Mouse (Mus musculus) hindbrain, embryonic 14.5 days (tissue): ENCODE measurements around the gene Zdhhc17. TPM values are rescaled to one million over a fixed set of nuclear protein-coding genes. Genes with fewer than 3 reads are reported as not detected.

ENCODE experiments used
- ATAC-seq: fragments of 200-750 bp; cut with Nextera tagmentation; 2 replicates; pipeline ENCODE4 v1.8.0; 2017; ENCODE audit warnings: moderate number of reproducible peaks, mild to moderate bottlenecking, moderate TSS enrichment, moderate library complexity; ENCODE audit not compliant: low FRiP score
- DNase-seq: peaks from one replicate; pipeline ENCODE4 v3.0.0-alpha.2; 2015; ENCODE audit warnings: low spot score
- H3K27ac ChIP-seq: fragments of 300-500 bp; sonication (generic); 2 replicates; pipeline ENCODE4 v1.5.1; 2014; ENCODE audit warnings: mild to moderate bottlenecking, moderate library complexity
- H3K27me3 ChIP-seq: fragments of 300-500 bp; sonication (generic); 2 replicates; pipeline ENCODE4 v1.6.1; 2014; ENCODE audit warnings: mild to moderate bottlenecking, low read length, mixed read lengths; ENCODE audit not compliant: control insufficient read depth, insufficient read depth
- H3K36me3 ChIP-seq: fragments of 300-500 bp; sonication (generic); replicated peaks from 2 replicates; pipeline ENCODE4 v1.6.1; 2014; ENCODE audit not compliant: control insufficient read depth, insufficient read depth
- H3K4me1 ChIP-seq: fragments of 300-500 bp; sonication (generic); replicated peaks from 2 replicates; pipeline ENCODE4 v1.6.1; 2014; ENCODE audit warnings: antibody characterized with exemption, low read length, mixed read lengths; ENCODE audit not compliant: control insufficient read depth, insufficient read depth
- H3K4me2 ChIP-seq: fragments of 300-500 bp; sonication (generic); replicated peaks from 2 replicates; pipeline ENCODE4 v1.6.1; 2014; ENCODE audit warnings: mild to moderate bottlenecking, moderate library complexity
- H3K4me3 ChIP-seq: fragments of 300-500 bp; sonication (generic); replicated peaks from 2 replicates; pipeline ENCODE4 v1.5.1; 2014; ENCODE audit warnings: mild to moderate bottlenecking, low read length
- H3K9ac ChIP-seq: fragments of 300-500 bp; sonication (generic); 2 replicates; pipeline ENCODE4 v1.6.1; 2014
- H3K9me3 ChIP-seq: fragments of 300-500 bp; sonication (generic); 2 replicates; pipeline ENCODE4 v1.6.1; 2016; ENCODE audit warnings: low read length; ENCODE audit not compliant: control insufficient read depth
- WGBS: fragments of 180-500 bp; shearing (Covaris S2); extraction: QIAGEN DNeasy Blood & Tissue Kit; methylation state at CpG from one replicate; pipeline ENCODE4 v1.1.7; 2014; 5-methylcytosine and 5-hydroxymethylcytosine counted together
- polyA plus RNA-seq: library from polyadenylated mRNA; unstranded; fragments of >200 nt; fragmentation: Nextera tagmentation; extraction: Ambion mirVana; gene quantifications from 2 replicates; pipeline ENCODE4 v1.2.1, GENCODE M21; 2014

The Zdhhc17 gene
- polyA plus RNA-seq, 1 experiment from 2014 or later, result 62.1 TPM

GRCm38 (mm10) chr10:110971998-110972397 lies 37.9 kb downstream of the Zdhhc17 start:
- no peaks in the 10 kb centered on the region for H3K27me3 ChIP-seq
- H3K9ac ChIP-seq, result no peak overlapping the region
- H3K4me1 ChIP-seq, result no peaks in the 10 kb centered on the region
- H3K36me3 ChIP-seq, result peaks cover 49% of the 10 kb centered on the region
- H3K4me3 ChIP-seq, result no peak overlapping the region
- no peak overlapping the region for H3K4me2 ChIP-seq
- H3K9me3 ChIP-seq, result no peaks in the 10 kb centered on the region
- DNase-seq, result no peak
- ATAC-seq, result no peak
- 91% methylated on average over 9 of the region's 9 CpGs for WGBS
- H3K27ac ChIP-seq, result no peak overlapping the region

DNA sequence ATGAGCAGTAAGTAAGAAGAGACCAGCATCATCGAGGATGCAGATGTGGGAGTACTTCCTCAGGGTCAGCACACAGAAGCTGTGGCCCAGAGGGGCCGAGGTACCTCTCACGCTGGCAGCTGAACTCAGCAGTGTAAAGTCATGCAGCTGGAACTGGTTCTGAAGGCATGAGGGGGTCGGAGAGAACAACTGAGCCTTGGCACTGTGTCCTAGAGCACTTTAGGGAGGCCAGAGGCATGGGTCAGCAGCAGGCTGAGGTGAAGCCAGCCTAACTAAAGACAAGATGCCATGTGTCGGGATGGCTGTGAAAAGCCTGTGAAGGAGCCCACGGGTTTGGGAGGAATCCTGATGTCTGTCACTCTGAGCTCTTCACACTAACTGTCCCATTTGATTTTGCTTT lies 38.5 kb downstream of the Zdhhc17 start:
- Histone ChIP-seq H3K27ac (no peak overlapping the region), H3K4me3 (no peak overlapping the region), H3K27me3 (no peaks in the 10 kb centered on the region), H3K9me3 (no peaks in the 10 kb centered on the region), H3K4me2 (no peak overlapping the region), H3K9ac (no peak overlapping the region), H3K4me1 (no peaks in the 10 kb centered on the region), H3K36me3 (peaks cover 50% of the 10 kb centered on the region)
- 84% methylated on average over 6 of the region's 6 CpGs for WGBS
- ATAC-seq (no peak), DNase-seq (no peak)

DNA sequence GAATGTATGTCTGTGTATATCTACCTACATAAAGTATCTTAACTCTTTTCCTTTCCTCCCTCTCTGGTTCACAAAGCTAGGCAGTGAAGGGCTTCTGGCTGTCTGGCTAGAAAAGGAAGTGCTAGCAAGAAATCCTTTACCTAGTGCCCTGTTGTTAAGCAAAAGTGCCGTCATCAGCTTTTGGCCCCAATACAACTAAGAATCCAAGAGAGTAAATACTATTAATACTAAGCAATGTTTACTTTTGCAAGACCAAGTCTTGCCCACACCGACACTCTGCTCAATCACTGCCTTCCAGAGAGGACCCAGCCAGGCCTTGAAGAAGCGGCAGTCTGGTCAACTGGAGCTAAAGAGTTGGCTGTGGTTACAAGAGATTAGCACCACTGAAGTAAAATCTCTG lies 38.9 kb downstream of the Zdhhc17 start:
- H3K27ac ChIP-seq, result no peak overlapping the region
- no peaks in the 10 kb centered on the region for H3K9me3 ChIP-seq
- H3K4me2 ChIP-seq, result no peak overlapping the region
- H3K9ac ChIP-seq, result no peak overlapping the region
- 93% methylated on average over 3 of the region's 3 CpGs for WGBS
- H3K27me3 ChIP-seq, result no peaks in the 10 kb centered on the region
- no peak overlapping the region for H3K4me3 ChIP-seq
- H3K4me1 ChIP-seq, result no peaks in the 10 kb centered on the region
- DNase-seq (no peak), ATAC-seq (no peak)
- H3K36me3 ChIP-seq, result peaks cover 51% of the 10 kb centered on the region

DNA sequence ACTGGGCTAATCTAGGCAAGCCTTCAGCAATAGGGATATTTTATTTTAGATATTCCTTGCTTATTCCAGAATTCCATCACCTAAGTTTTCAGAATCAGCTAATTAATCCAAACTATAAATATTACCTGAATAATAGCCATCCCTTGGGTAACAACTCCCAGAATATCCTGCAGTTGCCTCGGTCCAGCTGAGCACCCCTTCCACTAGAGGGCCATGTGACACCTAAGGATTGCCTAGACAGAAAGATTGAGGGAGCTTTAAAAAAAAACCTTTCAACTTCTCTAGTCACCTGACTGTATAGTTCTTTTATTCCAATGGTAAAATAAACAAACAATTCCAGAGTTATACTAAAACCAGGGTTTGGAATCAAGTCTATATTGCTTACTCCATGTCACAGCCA lies 47.8 kb downstream of the Zdhhc17 start:
- WGBS, result 53% methylated on average over 1 of the region's 1 CpGs
- no peak for DNase-seq
- Histone ChIP-seq H3K4me3 (no peak overlapping the region), H3K9me3 (no peaks in the 10 kb centered on the region), H3K9ac (no peak overlapping the region), H3K4me1 (no peaks in the 10 kb centered on the region), H3K27me3 (no peaks in the 10 kb centered on the region), H3K27ac (no peak overlapping the region), H3K36me3 (peaks cover 49% of the 10 kb centered on the region), H3K4me2 (no peak overlapping the region)
- no peak for ATAC-seq

DNA sequence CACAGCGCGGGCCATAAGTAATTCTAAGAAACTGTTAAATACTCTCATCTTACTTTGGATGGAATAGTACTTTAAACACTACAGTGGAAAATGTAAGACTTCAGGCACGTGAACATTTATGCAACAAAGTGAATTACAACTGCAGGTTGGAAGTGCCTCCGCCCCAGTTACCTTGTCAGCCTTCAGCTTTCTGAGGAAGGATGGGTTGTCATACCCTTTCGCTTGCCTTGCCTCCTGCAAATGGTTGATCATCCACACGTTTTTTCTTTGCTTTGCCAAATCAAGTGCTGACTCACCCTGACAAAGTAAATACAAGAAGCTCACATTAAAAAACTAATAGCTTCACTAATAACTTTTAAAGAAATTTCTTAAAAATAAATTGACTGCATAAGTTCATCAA lies 49.1 kb downstream of the Zdhhc17 start:
- Histone ChIP-seq H3K4me3 (no peak overlapping the region), H3K27me3 (no peaks in the 10 kb centered on the region), H3K27ac (no peak overlapping the region), H3K9ac (no peak overlapping the region), H3K9me3 (no peaks in the 10 kb centered on the region), H3K36me3 (peaks cover 49% of the 10 kb centered on the region), H3K4me2 (no peak overlapping the region), H3K4me1 (no peaks in the 10 kb centered on the region)
- WGBS, result 96% methylated on average over 6 of the region's 6 CpGs
- no peak for DNase-seq
- no peak for ATAC-seq

- ATAC-seq (no peak), DNase-seq (no peak)
- Histone ChIP-seq H3K9ac (no peak overlapping the region), H3K4me3 (no peak overlapping the region), H3K36me3 (peaks cover 56% of the 10 kb centered on the region), H3K27ac (no peak overlapping the region), H3K9me3 (no peaks in the 10 kb centered on the region), H3K27me3 (no peaks in the 10 kb centered on the region), H3K4me2 (no peak overlapping the region), H3K4me1 (no peaks in the 10 kb centered on the region)
- WGBS, result 96% methylated on average over 8 of the region's 8 CpGs
These were observed 50.2 kb downstream of the Zdhhc17 start for GRCm38 (mm10) chr10:110959781-110960180.

DNA sequence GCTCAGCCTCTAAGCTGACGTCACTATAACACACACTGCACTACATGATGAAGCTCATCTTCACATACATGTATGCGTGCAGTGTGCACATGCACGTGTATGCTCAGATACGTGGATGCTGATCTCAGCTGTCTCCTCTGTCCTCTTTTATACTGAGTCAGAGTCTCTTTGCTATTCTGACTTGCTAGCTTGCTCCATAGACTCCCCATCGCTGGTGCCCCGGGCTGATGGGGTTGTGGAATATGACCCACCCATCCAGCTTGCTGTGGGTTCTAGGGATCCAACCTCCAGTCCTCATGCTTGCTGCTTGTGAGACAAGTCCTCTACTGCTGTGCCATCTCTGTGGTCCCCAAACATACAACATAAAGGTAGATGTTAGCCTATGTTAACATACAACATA lies 51.1 kb downstream of the Zdhhc17 start:
- Histone ChIP-seq H3K4me2 (no peak overlapping the region), H3K27me3 (no peaks in the 10 kb centered on the region), H3K4me1 (no peaks in the 10 kb centered on the region), H3K9me3 (no peaks in the 10 kb centered on the region), H3K9ac (no peak overlapping the region), H3K27ac (no peak overlapping the region), H3K36me3 (peaks cover 57% of the 10 kb centered on the region), H3K4me3 (no peak overlapping the region)
- DNase-seq, result no peak
- WGBS, result 95% methylated on average over 6 of the region's 6 CpGs
- ATAC-seq, result no peak

- Histone ChIP-seq H3K9me3 (no peaks in the 10 kb centered on the region), H3K4me2 (no peak overlapping the region), H3K36me3 (peaks cover 51% of the 10 kb centered on the region), H3K27ac (no peak overlapping the region), H3K4me1 (no peaks in the 10 kb centered on the region), H3K4me3 (no peak overlapping the region), H3K27me3 (no peaks in the 10 kb centered on the region), H3K9ac (no peak overlapping the region)
- WGBS, result 69% methylated on average over 9 of the region's 9 CpGs
- peak; percentile 63 for DNase-seq
- peak; percentile 87; the same call in 1 of the 2 replicates for ATAC-seq
These were observed 56.9 kb downstream of the Zdhhc17 start for GRCm38 (mm10) chr10:110952937-110953451.

- Histone ChIP-seq H3K27ac (no peak overlapping the region), H3K4me1 (no peaks in the 10 kb centered on the region), H3K4me2 (no peak overlapping the region), H3K36me3 (peaks cover 51% of the 10 kb centered on the region), H3K9ac (no peak overlapping the region), H3K4me3 (no peak overlapping the region), H3K9me3 (no peaks in the 10 kb centered on the region), H3K27me3 (no peaks in the 10 kb centered on the region)
- DNase-seq, result no peak
- WGBS, result 91% methylated on average over 8 of the region's 8 CpGs
- ATAC-seq, result no peak
These were observed 57.7 kb downstream of the Zdhhc17 start for GRCm38 (mm10) chr10:110952271-110952670.

GRCm38 (mm10) chr10:110951748-110952147 lies 58.2 kb downstream of the Zdhhc17 start:
- H3K9ac ChIP-seq, result no peak overlapping the region
- H3K4me3 ChIP-seq, result no peak overlapping the region
- H3K27me3 ChIP-seq, result no peaks in the 10 kb centered on the region
- no peak for DNase-seq
- H3K36me3 ChIP-seq, result peaks cover 51% of the 10 kb centered on the region
- H3K9me3 ChIP-seq, result no peaks in the 10 kb centered on the region
- ATAC-seq, result no peak
- no peaks in the 10 kb centered on the region for H3K4me1 ChIP-seq
- 87% methylated on average over 4 of the region's 4 CpGs for WGBS
- no peak overlapping the region for H3K4me2 ChIP-seq
- H3K27ac ChIP-seq, result no peak overlapping the region
